Comparison of ENCODE assay signal across 8 mouse cellular contexts in the genomic region with DNA sequence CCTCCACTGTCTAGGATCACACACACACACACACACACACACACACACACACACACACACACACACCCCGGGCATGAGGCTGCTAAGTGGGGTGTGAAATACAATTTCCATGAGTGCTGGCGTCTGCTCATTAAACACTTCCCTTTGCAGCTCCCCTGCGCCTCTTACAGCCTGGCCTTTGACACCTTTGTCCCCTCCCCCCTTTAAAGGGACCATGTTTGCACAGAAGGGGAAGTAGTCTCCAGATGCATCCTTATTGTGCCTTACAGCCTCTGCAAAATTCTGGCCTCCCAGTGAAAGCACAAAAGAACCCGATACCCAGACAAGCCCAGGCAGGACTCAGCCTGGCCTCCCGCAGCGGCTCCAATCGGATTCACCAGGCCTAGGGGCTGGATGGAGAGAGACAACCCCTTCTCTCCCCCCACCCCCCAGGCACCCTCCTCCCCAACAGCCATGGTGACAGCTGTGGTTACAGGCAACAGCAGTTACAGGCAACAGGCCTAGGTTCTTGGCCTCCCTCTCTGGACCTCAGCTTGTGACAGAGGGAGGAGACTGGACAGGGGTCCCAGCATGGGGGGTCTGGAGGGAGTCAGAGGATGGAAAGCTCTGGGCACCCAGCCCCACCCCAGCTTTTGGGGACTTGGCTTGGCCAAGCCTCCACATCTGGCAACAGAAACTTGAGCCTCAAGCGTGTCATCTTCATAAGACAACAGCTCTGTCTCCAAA. TPM values are rescaled to one million over a fixed set of nuclear protein-coding genes. Genes with fewer than 3 reads are reported as not detected.
DNase-seq lines count a peak whose midpoint lies in the region; ATAC-seq and TF ChIP-seq lines count a peak whose summit lies in the region.

No protein-coding gene starts in this region.

- H3K27me3 ChIP-seq in liver, embryonic 12.5 days (replicated peaks) = peaks cover 35% of the 10 kb centered on the region; the same call in 1 of the 2 replicates
- peaks cover 43% of the 10 kb centered on the region for H3K27me3 ChIP-seq in forebrain, embryonic 12.5 days
- H3K27me3 ChIP-seq in kidney, postnatal 0 days (ENCODE audit: insufficient read depth, low read length) = no peaks in the 10 kb centered on the region
- H3K27me3 ChIP-seq in midbrain, embryonic 16.5 days (ENCODE audit: control insufficient read depth, insufficient read depth, low read depth, low read length) = no peaks in the 10 kb centered on the region; the same call in 1 of the 2 replicates

- H3K9me3 ChIP-seq in liver, embryonic 12.5 days (replicated peaks) = no peaks in the 10 kb centered on the region
- no peaks in the 10 kb centered on the region for H3K9me3 ChIP-seq in forebrain, embryonic 12.5 days
- no peaks in the 10 kb centered on the region for H3K9me3 ChIP-seq in kidney, postnatal 0 days (replicated peaks; ENCODE audit: low read length)
- H3K9me3 ChIP-seq in midbrain, embryonic 16.5 days (replicated peaks; ENCODE audit: control insufficient read depth, low read length, poor library complexity, severe bottlenecking) = no peaks in the 10 kb centered on the region

- no peak for TF ChIP-seq CTCF in kidney, postnatal 0 days (IDR thresholded peaks at IDR 0.05; ENCODE audit: low read depth)

- no peak for DNase-seq in liver
- peak; percentile 80 for DNase-seq in kidney, postnatal 0 days (ENCODE audit: low spot score)
- no peak for DNase-seq in testis, postnatal 10 days (ENCODE audit: low spot score)
- no peak for DNase-seq in cerebellum, postnatal 4 days (ENCODE audit: low spot score in 2 of 2)
- DNase-seq in left cerebral cortex, adult 8-10 months (ENCODE audit: low spot score in 2 of 2) = no peak

- no peak overlapping the region for H3K4me3 ChIP-seq in liver, embryonic 12.5 days
- no peak overlapping the region for H3K4me3 ChIP-seq in forebrain, embryonic 12.5 days (replicated peaks)
- no peak overlapping the region for H3K4me3 ChIP-seq in kidney, postnatal 0 days (replicated peaks; ENCODE audit: low read depth, low read length)
- no peak overlapping the region for H3K4me3 ChIP-seq in midbrain, embryonic 16.5 days (ENCODE audit: low read depth, low read length)

- ATAC-seq in liver, embryonic 12.5 days = no peak
- peak; percentile 50 for ATAC-seq in forebrain, embryonic 12.5 days (ENCODE audit: low FRiP score)
- peak; percentile 40 for ATAC-seq in kidney, postnatal 0 days (replicated peaks; ENCODE audit: low FRiP score, low read depth)
- no peak for ATAC-seq in midbrain, embryonic 16.5 days

- peak overlapping the region; percentile 31; the same call in 1 of the 2 replicates for H3K27ac ChIP-seq in liver, embryonic 12.5 days
- peak overlapping the region; percentile 81 for H3K27ac ChIP-seq in forebrain, embryonic 12.5 days
- peak overlapping the region; percentile 40; the same call in 1 of the 2 replicates for H3K27ac ChIP-seq in kidney, postnatal 0 days
- 0 out of 2 replicates have a peak overlapping the region, but pooled peaks have one; percentile 23 for H3K27ac ChIP-seq in midbrain, embryonic 16.5 days (ENCODE audit: low read length)

- H3K4me1 ChIP-seq in liver, embryonic 12.5 days = peaks cover 32% of the 10 kb centered on the region
- H3K4me1 ChIP-seq in forebrain, embryonic 12.5 days = peaks cover 60% of the 10 kb centered on the region
- H3K4me1 ChIP-seq in kidney, postnatal 0 days (replicated peaks; ENCODE audit: insufficient read depth, low read length) = peaks cover 15% of the 10 kb centered on the region; the same call in 1 of the 2 replicates
- H3K4me1 ChIP-seq in midbrain, embryonic 16.5 days (ENCODE audit: control insufficient read depth, insufficient read depth, low read length) = peaks cover 21% of the 10 kb centered on the region

- H3K36me3 ChIP-seq in liver, embryonic 12.5 days = no peaks in the 10 kb centered on the region
- no peaks in the 10 kb centered on the region for H3K36me3 ChIP-seq in forebrain, embryonic 12.5 days (replicated peaks)
- H3K36me3 ChIP-seq in kidney, postnatal 0 days (ENCODE audit: insufficient read depth, low read length) = no peaks in the 10 kb centered on the region
- no peaks in the 10 kb centered on the region for H3K36me3 ChIP-seq in midbrain, embryonic 16.5 days (ENCODE audit: control insufficient read depth, insufficient read depth, low read length)

- no peak overlapping the region for H3K4me2 ChIP-seq in liver, embryonic 12.5 days
- H3K4me2 ChIP-seq in forebrain, embryonic 12.5 days = 0 out of 2 replicates have a peak overlapping the region, but pooled peaks have one; percentile 11
- no peak overlapping the region for H3K4me2 ChIP-seq in kidney, postnatal 0 days (ENCODE audit: low read length)
- no peak overlapping the region for H3K4me2 ChIP-seq in midbrain, embryonic 16.5 days (ENCODE audit: low read length)

- H3K9ac ChIP-seq in liver, embryonic 12.5 days = no peak overlapping the region
- H3K9ac ChIP-seq in forebrain, embryonic 12.5 days = no peak overlapping the region
- H3K9ac ChIP-seq in kidney, postnatal 0 days (ENCODE audit: low read depth, low read length) = peak overlapping the region; percentile 29; the same call in 1 of the 2 replicates
- H3K9ac ChIP-seq in midbrain, embryonic 16.5 days (ENCODE audit: low read depth, low read length) = peak overlapping the region; percentile 32

- WGBS in liver, embryonic 12.5 days (ENCODE audit: insufficient replicate concordance) = 9% methylated on average over 8 of the region's 8 CpGs
- WGBS in forebrain, embryonic 12.5 days = 3% methylated on average over 8 of the region's 8 CpGs
- 11% methylated on average over 8 of the region's 8 CpGs for WGBS in kidney, postnatal 0 days
- 8% methylated on average over 8 of the region's 8 CpGs for WGBS in midbrain, embryonic 16.5 days

RNA-seq across cellular contexts. Expression of gene Enho, which starts 11.8 kb away (rescaled TPM):
- 1.1 and 1.5 TPM in 2 replicates for polyA plus RNA-seq in liver, embryonic 12.5 days (2016; fragmentation: Nextera tagmentation; extraction: Ambion mirVana)
- polyA plus RNA-seq in forebrain, embryonic 12.5 days (2016; fragmentation: Nextera tagmentation; extraction: Ambion mirVana) = 43.2 and 44.7 TPM in 2 replicates
- 20.2 and 23.9 TPM in 2 replicates for polyA plus RNA-seq in kidney, postnatal 0 days (2015; fragmentation: Nextera tagmentation; extraction: Ambion mirVana)
- 103 and 120 TPM in 2 replicates for polyA plus RNA-seq in midbrain, embryonic 16.5 days (2015; fragmentation: Nextera tagmentation; extraction: Ambion mirVana)
- total RNA-seq in left cerebral cortex, adult 8-10 months (2022) = 10 to 100 TPM; 55.3 to 62.7 (median 59.3) TPM

RNA-seq across cellular contexts. Expression of gene Dnaic1, which starts 58.8 kb away (rescaled TPM):
- polyA plus RNA-seq in liver, embryonic 12.5 days (2016; fragmentation: Nextera tagmentation; extraction: Ambion mirVana) = 0.51 and 0.61 TPM in 2 replicates
- 1.5 TPM in 2 replicates for polyA plus RNA-seq in forebrain, embryonic 12.5 days (2016; fragmentation: Nextera tagmentation; extraction: Ambion mirVana)
- polyA plus RNA-seq in kidney, postnatal 0 days (2015; fragmentation: Nextera tagmentation; extraction: Ambion mirVana) = 1.3 and 2.0 TPM in 2 replicates
- polyA plus RNA-seq in midbrain, embryonic 16.5 days (2015; fragmentation: Nextera tagmentation; extraction: Ambion mirVana) = 1.4 and 2.6 TPM in 2 replicates
- total RNA-seq in left cerebral cortex, adult 8-10 months (2022) = 10 to 100 TPM in 1 of 4 experiments, 1 to 10 TPM in 3; 7.7 to 11.7 (median 9.6) TPM

RNA-seq across cellular contexts. Expression of gene Fam219a, which starts 59.0 kb away (rescaled TPM):
- 1.0 and 2.0 TPM in 2 replicates for polyA plus RNA-seq in liver, embryonic 12.5 days (2016; fragmentation: Nextera tagmentation; extraction: Ambion mirVana)
- 9.3 and 10.1 TPM in 2 replicates for polyA plus RNA-seq in forebrain, embryonic 12.5 days (2016; fragmentation: Nextera tagmentation; extraction: Ambion mirVana)
- 2.3 and 2.9 TPM in 2 replicates for polyA plus RNA-seq in kidney, postnatal 0 days (2015; fragmentation: Nextera tagmentation; extraction: Ambion mirVana)
- 16.4 and 21.7 TPM in 2 replicates for polyA plus RNA-seq in midbrain, embryonic 16.5 days (2015; fragmentation: Nextera tagmentation; extraction: Ambion mirVana)
- total RNA-seq in left cerebral cortex, adult 8-10 months (2022) = 100 to 1,000 TPM; 201 to 205 (median 202) TPM

Comparison
In these comparisons a context has a peak if more than half of its experiments do, and no peak if none do; other contexts are left out.
1. ATAC-seq: peak in forebrain, embryonic 12.5 days (single experiment) and kidney, postnatal 0 days (single experiment); none in liver, embryonic 12.5 days (single experiment) and midbrain, embryonic 16.5 days (single experiment).
2. H3K27ac ChIP-seq: peak in every context shown above with its lines; median percentile 81 in forebrain, embryonic 12.5 days; 40 in kidney, postnatal 0 days; 31 in liver, embryonic 12.5 days; 23 in midbrain, embryonic 16.5 days.
3. H3K9ac ChIP-seq: peak in kidney, postnatal 0 days (single experiment) and midbrain, embryonic 16.5 days (single experiment); none in liver, embryonic 12.5 days (single experiment) and forebrain, embryonic 12.5 days (single experiment).